Mouse (Mus musculus) monocyte, adult 2 months (primary cell): ENCODE measurements around the gene Kpna2.
A peak's percentile ranks its signal among the peaks of the same experiment; 100 is the strongest.
"Not testable (repeated sequence)": the region's sequence is repeated elsewhere in the genome, so short reads cannot be mapped to it uniquely, and the experiment has no call there.

ENCODE experiments used
- DNase-seq, 2 experiments: peaks; one replicate each; pipeline ENCODE4 v3.0.0; 2022; ENCODE audit warnings: low spot score in 2 of 2, low read depth in 1 of 2

The Kpna2 gene

DNA sequence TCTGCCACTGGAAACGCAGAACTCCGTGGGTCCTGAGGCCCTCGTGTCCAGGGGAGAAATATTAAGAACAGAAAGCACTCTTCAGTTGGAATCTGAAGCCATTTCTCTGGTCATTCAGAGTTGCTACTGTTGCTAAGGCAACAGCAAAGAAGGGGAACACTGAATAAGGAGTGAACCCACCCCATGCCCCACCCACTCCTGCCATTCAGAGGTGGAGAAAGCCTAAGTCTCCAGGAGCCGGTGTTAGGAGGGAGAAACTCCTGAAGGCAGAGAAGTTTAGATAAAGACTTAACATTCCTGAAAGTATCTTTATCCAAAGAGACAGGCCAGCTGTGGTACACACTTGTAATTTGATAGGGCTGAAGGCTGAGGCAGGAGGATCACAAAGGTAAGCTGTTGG, 20.0 kb upstream of the Kpna2 start:
- DNase-seq, result no peak

DNA sequence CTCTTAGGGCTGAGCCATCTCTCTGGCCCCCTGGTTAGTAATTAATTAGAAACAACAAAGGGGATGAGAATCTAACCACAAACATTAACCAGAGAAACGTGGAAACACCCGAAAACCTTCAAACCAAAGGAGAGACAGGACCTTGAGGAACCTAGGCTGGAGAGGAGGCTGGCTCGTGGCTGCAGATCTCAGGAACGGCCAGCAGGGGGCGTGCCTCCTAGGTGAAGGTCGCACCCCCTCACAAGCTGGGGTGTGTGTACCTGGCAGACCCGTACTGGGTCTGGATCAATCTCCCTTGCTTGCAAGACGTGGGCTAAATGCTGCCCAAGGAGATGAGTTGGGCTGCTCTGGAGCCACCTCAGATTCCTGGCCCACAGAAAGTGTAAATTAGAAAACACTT, 19.3 kb upstream of the Kpna2 start:
- DNase-seq, result no peak

DNA sequence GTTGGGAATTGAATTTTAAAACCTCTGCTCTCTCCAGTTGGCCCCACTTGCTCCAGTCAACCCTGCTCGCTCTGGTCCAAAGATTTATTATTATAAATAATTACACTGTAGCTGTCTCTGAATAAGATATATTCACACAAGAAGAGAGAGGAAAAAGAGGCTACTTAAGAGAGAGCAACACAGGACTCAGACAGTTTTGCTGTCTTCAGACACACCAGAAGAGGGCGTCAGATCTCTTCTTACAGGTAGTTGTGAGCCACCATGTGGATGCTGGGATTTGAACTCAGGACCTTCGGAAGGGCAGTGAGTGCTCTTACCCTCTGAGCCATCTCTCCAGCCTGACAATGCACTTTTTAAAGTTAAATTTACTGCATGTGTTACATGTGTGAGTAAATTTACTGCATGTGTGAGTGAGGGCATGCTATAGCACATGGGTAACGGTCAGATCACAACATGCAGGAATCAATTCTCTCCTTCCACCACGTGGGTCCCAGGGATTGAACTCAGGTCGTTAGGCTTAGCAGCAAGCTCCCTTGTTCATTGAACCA, 18.1 kb upstream of the Kpna2 start:
- DNase-seq, result no peak

DNA sequence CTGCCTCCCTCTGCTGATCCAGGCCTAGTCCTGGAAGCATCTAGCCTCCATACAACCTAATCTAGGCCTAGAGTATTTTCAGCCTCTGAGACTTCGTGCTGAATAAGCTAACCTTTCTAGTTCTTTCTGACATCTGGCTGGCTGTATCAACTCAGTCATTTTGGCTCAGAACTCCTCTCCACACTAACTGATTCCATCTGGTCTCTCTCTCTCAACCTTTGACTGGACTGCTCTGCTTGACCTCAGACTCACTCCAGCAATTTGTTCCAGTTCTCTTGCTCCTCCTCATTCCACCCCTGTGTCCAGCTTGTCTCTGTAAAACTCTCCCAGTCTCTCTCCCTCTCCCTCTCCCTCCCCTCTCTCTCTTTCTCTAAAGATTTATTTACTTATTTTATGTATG, 17.6 kb upstream of the Kpna2 start:
- DNase-seq, result no peak

DNA sequence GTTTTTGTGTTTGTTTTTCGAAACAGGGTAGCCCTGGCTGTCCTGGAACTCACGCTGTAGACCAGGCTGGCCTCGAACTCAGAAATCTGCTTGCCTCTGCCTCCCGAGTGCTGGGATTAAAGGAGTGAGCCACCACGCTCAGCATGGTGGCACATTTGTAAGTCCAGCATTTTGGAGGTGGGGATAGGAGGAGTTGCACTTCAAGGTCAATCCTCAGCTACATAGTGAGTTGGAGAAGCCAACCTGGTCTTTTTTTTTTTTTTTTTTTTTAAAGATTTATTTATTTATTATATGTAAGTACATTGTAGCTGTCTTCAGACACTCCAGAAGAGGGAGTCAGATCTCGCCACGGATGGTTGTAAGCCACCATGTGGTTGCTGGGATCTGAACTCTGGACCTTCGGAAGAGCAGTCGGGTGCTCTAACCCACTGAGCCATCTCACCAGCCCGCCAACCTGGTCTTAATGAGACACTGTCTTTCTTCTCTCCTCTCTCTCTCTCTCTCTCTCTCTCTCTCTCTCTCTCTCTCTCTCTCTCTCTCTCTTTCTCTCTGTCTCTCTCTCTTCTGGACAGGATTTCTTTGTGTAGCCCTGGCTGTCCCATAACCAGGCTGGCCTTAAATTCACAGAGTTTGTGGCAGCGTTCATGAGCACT, 16.3 kb upstream of the Kpna2 start:
- not testable (repeated sequence) for DNase-seq

DNA sequence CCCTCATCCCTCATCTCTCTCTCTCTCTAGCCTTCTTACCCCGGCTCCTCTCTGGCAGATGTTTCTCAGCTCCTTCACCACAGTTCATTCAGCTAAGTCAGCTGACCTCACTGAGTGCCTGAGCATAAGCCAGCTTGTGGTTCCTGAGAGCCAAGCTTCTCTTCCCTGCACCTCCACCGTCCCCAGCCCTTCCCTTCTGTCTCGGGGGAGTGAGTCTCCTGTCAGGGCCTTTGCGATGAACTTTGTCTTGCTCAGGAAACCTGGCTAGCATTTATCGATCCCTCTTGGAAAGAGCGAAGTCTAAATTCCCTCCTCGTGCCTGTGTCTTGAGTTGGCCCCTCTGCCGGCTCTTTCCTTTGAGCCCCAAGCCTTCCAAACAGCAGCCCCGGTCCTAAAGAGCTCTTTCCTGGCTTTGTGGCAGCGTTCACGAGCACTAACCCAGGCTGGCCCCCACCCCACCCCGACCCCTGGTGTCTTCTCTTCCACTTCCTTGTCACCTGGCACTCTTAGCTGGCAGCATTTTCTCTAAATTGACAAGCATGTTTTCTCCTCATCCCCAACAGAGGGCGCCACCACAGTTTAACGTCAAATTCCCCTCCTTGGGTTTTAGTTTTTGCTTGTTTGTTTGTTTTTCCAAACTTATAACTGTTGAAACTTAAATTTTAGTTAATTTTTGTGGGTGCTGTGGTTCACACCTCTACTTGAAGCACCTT, 15.4 kb upstream of the Kpna2 start:
- no peak for DNase-seq

DNA sequence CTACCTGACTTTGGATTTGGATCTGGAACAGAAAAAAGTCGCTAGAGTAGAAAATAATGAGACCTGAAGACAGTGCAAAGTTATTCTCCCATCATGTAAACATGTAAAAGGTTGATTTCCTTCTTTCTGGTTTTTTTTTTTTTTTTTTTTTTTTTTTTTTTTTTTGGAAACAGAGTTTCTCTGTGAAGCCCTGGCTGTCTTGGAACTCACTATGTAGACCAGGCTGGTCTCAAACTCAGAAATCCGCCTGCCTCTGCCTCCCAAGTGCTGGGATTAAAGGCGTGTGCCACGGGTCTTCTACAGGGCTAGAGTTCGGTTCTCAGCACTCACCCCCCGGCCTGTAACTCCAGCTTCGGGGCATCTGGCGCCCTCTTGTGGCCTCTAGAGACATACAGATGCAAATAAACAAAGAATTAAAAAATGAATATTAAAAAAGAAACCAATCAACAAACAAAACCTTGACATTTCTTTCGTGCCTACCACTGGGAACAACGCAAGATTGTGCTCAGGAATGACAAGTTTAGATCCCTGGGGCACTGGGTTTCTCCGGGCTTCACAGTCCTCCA, 14.8 kb upstream of the Kpna2 start:
- DNase-seq, result no peak

DNA sequence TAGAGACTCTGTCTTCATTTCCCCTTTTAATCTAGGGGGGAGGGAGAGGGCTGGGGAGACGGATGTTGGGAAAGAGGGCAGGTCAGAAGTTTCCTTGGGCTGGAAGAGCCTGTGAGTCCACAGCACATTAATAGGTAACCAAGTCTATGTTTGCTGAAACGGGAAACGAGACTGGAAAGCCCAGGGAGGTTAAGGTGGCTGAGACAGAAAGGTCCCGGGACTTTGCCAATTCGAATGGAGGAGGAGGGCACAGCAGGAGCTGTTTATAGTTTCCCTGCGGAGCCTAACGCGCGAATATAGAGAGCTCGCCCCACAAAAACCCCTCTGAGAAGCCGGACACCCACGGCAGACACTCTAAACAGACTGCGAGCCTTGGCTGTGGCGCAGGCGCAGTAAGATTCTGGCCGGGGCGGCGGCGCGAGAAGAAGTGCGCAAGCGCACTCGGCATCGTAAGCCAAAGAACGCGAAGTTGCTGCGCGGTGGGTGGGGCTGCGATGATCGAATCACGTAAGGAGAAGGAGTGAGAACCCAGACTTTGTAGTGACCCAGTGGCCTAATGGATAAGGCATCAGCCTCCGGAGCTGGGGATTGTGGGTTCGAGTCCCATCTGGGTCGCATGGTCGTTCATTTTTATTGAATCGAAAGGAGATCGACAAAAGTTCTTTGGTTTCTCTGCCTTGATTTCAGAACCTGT, 13.1 kb upstream of the Kpna2 start:
- DNase-seq, result peak; percentile 90 to 98

DNA sequence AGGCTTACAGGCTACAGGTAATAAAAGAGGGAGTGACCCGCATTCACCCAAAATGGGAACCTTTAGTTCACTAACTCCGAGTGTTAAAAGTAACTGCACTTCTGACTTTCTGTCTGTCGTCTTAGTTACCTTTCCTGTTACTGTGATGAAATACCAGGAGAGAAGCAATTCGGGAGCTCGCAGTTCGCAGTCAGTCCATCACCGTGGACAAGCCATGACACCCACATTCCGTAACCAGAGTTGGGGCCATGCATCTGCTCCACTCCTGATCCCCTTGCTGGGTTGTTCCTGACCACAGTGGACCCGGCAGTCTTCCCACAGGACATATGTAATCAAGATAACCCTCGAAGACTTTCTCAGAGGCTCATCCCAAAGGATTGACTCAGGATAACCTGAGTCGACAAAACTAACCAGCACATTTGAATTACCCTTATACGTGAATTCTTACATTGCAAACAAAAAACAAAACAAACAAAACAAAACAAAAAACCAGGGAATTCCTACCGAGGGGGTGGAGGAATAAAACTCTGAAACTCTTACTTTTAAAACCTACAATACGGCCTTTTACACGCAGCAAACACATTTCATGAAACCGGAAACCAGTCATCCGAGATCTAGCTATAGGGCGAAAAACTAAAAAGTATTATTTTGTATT, 12.5 kb upstream of the Kpna2 start:
- no peak for DNase-seq

DNA sequence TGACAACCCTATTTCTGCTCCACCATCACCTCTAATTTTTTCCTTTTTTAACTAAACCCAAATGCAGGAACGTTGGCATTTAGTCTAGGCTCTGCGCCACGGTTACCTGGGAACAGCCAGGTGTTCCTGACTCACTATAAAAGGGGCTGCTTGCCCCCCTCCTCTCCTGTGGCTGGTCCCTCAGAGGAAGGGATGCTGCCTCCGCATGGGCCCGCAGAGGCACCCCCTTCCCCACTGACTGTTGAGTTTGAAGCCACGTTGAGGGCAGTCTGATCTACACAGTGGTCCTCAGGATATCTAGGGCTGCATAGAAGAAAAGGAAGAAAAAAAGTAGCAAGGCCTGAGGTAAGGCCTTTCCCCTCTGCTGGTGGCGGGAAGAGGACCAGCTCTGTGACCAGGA, 11.8 kb upstream of the Kpna2 start:
- DNase-seq, result no peak

DNA sequence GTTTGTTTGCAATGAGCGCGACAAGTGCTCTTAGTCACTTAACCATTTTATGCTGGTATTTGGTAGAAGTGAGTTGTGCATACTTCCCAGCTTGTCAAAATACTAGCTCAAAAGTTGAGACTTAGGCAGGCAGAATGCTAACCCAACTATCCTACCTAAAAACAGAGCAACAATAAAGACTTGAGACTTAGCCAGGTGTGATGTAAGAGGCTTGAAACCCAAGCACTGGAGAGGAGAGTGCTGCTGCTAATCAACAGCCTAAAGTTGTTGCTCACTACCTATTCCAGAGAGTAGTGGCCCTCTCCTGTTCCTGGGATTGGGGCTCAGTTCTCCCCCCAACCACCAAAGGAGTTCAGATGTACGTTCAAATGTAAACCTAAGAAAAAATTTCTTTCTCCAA, 11.1 kb upstream of the Kpna2 start:
- no peak for DNase-seq

DNA sequence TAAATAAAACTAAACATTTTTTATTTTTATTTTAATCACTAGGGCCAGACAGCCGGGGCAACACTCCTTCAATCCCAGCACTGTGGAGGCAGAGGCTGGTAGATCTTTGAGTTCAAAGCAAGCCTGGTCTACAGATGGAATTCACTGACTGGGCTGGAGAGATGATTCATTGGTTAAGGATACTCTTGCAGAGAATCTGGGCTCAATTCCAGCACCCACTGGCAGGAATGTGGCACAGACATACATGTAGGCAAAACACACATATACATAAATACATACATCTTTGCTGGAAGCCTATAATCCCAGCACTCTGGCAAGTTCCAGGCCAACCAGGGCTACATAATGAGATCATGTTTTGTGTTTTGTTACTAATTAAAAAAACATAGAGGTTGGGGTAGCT, 6.2 kb upstream of the Kpna2 start:
- DNase-seq, result no peak

DNA sequence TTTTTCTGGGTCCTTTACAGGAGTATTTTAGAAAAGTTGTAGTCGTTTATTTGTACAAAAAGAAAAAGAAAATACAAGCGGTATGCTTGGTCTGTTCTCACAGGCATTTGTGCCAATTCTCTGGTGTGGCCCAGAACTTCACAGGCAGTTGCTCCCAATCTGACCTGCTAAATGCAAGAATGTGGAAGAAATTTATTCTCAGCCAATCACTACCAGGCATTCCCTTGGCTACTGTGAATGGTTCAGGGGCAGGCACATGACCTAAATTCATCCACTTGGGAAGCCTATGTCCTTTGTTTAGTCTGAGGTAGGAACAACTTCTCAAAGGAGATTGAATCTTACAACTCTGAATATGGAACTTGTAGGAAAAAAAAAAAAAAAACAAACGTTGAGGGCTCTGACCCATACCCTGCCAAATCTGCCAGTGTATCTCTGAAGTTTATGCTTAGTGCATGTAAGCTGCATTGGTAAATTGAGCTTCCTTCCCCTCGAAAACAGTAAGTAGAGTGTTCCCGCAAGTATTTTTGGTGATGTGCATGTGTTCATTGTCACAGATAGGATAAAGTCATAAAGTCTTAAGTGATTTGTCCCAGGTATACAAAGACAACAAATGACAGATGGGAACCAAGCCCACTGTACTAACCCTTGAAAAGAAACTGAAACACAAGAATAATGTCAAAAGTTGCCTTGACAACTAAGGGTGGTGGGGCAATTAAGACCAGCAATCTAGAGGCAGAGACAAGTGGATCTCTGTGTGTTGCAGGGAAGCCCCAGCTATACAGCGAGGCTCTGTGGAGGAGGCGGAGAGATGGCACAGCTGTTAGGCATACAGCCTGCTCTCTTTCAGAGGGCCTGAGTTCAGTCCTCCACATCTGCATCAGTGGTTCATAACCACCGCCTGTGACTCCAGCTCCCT, 2.7 kb upstream of the Kpna2 start:
- DNase-seq, result no peak

DNA sequence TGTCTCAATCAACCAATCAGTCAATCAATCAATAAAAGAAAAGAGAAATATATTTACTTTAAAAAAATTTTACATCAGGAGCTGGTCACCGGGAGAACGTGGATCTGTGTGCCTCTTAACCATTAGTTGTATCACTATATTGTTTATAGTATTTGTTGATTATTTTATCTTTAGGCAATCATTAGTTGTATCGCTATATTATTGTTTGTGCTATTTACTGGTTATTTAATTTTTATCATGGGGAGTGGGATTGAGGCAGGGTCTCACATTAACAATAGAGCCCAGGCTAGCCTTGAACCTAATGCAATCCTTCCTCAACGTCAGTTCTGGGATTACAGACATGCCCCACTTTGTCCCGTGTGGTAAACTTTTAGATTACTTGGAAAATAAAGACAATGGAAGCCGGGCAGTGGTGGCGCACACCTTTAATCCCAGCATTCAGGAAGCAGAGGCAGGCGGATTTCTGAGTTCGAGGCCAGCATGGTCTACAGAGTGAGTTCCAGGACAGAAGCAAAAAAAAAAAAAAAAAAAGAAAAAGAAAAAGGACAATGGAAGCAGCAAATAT, 690 bp upstream of the Kpna2 start:
- no peak for DNase-seq

DNA sequence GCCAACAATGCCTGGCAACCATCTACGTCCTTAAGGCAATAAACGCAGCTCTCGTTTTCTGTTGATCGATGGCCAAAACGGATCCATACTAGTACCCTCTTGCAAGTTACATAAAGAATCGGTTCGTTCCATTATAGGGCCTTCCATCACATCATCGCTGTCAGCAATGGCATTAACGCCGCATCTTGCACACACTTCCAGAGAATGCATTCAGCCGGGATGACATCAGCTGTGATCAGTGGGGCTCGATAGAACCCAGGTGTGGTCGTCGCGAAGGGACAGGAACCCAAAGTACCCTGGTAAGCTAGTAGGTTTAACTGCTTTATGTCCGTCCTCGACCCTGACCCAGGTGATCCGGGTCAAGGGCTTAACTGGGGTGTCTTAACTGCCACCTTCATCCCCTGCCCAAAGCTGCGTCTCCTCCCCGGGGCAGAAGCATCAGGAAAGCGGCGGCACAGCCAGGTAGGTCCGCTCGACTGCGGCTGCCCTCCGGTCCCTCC, 640 bp downstream of the Kpna2 start:
- no peak for DNase-seq

DNA sequence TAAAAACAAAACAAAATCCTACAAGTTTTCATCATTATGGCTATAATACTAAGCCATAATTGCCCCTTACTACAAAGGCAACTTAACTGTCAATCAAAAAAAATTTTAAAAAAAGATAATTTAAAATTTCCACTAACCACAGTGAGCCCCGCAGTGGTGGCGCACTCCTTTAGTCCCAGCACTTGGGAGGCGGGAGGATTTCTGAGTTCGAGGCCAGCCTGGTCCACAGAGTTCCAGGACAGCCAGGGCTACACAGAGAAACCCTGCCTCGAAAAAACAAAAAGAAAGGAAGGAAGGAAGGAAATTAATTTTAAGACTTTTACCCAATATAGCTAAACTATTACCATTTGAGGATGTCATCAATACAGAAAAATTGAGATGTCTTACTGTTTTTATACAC, 1.4 kb downstream of the Kpna2 start:
- no peak for DNase-seq

DNA sequence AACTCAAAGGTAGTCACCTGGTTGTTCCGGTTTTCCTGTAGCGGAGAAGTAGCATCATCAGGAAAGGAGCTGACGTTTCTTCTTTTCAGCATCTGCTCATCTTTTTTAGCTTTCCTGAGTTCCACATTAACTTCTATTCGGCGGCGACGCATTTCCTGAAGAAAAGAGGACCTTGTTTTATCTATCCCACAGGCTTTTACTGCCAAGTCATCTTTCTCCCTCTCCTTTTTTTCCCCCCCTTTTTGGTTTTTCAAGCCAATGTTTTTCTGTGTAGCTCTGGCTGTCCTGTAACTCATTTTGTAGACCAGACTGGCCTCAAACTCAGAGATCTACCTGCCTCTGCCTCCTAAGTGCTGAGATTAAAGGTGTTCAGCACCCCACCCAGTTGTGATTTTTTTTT, 2.8 kb downstream of the Kpna2 start:
- DNase-seq, result not testable (repeated sequence)

DNA sequence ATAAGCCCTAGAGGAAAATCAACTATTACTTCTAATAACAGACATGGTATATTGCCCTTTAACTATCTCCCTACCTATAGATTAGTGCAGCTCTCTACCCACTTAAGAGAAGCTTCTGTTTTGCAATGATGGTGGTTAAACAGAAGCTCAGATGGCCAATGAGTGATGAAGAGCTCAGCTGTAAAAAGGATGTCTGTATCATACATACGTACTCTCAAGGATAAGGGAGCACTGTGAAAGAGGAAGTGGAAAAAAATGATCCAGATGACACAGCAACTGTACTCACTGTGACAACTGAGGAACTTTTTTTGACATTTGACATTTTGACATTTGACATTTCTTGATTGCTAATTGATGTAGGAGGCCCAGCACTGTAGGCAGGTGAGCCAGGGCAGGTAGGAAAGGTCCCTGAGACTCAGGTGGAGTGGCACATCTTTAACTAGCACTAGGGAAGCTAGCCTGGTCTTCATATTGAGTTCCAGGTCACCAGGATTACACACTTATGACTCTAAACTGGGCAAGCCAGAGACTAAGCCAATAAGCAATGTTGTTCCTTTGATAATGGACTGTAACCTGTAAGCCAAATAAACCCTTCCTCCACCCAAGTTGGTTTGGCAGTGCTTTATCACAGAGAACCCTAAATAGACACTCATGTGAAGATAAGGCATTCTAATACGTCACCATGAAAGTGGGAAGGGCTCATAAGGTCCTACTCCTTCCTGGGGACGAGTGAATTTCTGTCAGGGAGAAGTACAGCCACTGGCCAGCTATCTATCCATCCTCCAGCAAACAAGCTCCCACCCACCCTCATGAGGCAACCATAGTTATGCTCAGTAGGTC, 4.9 kb downstream of the Kpna2 start:
- DNase-seq, result no peak

DNA sequence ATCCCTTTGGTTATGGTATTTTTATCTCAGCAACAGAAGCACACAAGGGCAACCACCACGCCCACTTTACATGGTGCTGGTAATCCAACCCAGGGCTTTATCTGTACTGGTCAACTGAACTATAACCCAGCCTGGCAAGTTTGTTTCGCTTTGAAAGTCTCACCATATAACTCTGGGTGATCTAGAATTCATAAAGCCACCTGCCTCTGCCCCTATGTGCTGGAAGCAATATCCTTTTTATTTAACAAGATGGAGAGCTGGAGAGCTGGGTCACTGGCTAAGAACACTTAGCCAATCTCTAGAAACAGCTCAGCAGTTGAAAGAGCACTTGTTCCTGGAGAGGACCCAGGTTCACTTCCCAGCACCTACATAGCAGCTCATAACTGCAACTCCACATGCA, 12.0 kb downstream of the Kpna2 start:
- DNase-seq, result no peak
